Mouse (Mus musculus): ENCODE results near the gene Psg18.
"Not testable (repeated sequence)": the region's sequence is repeated elsewhere in the genome, so short reads cannot be mapped to it uniquely, and the experiment has no call there.

The Psg18 gene

GRCm38 (mm10) chr7:18354909-18355308 lies at the start of gene Psg18:
Gene Psg18, minus strand, starts transcription at chr7:18355009.
- ATAC-seq (ENCODE audit: low TSS enrichment) = not testable (repeated sequence)

DNA sequence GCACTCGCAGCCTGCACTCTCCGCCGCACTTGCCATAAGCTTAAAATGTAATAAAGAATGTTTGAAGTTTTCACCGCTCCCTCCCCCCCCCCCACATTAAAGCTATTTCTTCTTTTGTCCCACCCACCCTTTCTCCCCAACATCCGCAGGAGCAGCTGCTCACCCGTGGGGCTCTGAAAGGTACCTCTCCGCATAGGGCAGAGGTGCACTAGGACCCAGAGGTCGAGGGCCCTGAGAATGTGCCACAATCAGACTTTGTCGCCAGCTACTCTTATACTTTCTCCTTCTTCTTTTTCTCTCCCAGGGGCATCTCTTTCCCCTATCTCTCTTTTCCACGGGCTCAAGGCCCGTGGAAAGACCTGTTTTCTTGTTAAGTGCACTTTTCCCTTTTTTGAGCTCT lies 48.6 kb upstream of the Psg18 start:
- no peak for ATAC-seq (ENCODE audit: low TSS enrichment)

DNA sequence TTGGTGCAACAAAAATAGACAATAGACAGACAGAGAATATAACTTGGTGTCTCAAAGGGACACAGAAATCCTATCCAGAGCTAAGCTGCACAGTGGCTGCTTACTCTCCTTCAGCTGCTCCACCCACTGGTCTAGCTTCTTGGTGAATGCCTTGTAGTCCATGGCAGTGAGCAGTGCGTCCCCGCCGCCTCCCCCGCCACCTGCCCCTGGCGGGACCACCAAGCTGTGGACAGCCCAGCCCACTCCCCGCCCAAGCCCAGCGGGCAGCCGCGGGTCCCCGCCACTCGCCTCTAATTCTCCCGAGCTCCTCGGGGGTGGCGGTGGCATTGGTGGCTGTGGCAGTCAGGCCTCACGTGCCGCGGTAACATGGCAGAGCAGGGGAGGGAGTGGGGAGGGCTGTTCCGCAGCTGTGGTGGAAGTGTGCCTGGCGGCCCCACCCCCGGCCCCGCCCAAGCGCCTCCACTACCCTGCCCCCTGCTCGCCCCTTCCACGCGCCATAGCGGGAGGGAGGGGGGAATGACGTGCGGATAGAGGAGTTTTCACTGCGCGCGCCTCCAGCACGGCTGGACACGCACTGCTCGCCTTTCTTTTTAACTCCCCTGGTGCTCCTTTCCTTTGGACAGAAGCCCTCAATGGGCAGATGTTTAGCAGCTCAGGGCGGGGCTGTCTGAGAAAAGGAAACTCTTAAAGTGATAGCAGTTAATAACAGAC lies 47.9 kb upstream of the Psg18 start:
- ATAC-seq (ENCODE audit: low TSS enrichment) = no peak

DNA sequence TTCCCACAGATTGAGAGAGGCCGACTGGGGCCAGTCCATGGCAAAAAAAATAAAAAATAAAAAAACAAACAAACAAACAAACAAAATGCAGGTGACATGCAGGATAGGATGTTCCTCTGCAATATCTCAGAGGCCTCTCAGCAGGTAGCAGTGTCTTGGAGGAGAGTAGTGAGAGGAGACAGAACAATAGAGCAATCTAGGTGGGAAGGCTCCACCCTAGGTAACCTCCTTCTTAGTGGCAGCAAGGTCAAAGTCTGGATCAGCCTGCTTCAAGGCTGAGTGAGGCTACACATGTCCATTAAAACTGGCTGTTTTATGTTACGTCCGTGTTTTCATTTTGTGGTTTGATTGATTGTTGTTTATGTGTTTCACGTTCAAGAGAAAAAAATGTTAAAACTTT lies 36.7 kb upstream of the Psg18 start:
- ATAC-seq (ENCODE audit: low TSS enrichment) = not testable (repeated sequence)

GRCm38 (mm10) chr7:18378295-18378694 lies 23.5 kb upstream of the Psg18 start:
- no peak for ATAC-seq (ENCODE audit: low TSS enrichment)

- not testable (repeated sequence) for ATAC-seq (ENCODE audit: low TSS enrichment)
Measured at GRCm38 (mm10) chr7:18335411-18335810, 19.4 kb downstream of the Psg18 start.
